8 mouse cellular contexts compared by ENCODE assay signal in genomic region chr4:154837170-154837569, GRCm38 (mm10). TPM values are rescaled to one million over a fixed set of nuclear protein-coding genes. Genes with fewer than 3 reads are reported as not detected.
DNase-seq lines count a peak whose midpoint lies in the region; ATAC-seq and TF ChIP-seq lines count a peak whose summit lies in the region.

Gene Ttc34, plus strand, starts transcription at chr4:154837459.

- TF ChIP-seq CTCF in lung, postnatal 0 days (IDR thresholded peaks at IDR 0.05), result peak; percentile 92

- no peak within 1 kb of the TSS for H3K9ac ChIP-seq in lung, postnatal 0 days (replicated peaks; ENCODE audit: low read depth)

- H3K4me3 ChIP-seq in lung, postnatal 0 days (ENCODE audit: low read depth, low read length), result no peak within 1 kb of the TSS

- H3K27me3 ChIP-seq in lung, postnatal 0 days (replicated peaks; ENCODE audit: insufficient read depth, low read length), result no peaks in the 10 kb centered on the region

- no peak within 1 kb of the TSS for H3K27ac ChIP-seq in lung, postnatal 0 days (ENCODE audit: low read length)

- peak; percentile 55 for DNase-seq in right cerebral cortex, postnatal 14 days
- DNase-seq in right cerebral cortex, adult 18-20 months, result no peak
- peak; percentile 60 for DNase-seq in c-Kit-positive CD71-positive TER-119-positive erythroid progenitor cells, embryonic 14.5 days (ENCODE audit: low spot score)
- DNase-seq in gastrocnemius, postnatal 10 days, result peak; percentile 68
- DNase-seq in kidney, postnatal 14 days, result peak; percentile 53
- DNase-seq in lung, postnatal 0 days (ENCODE audit: low spot score), result peak; percentile 44
- DNase-seq in spleen, adult 12 weeks (ENCODE audit: low spot score), result peak; percentile 53
- no peak for DNase-seq in yolk sac, embryonic 10.5 days (ENCODE audit: low spot score)

- 58% methylated on average over 2 of the region's 2 CpGs for WGBS in lung, postnatal 0 days

- no peak within 1 kb of the TSS for H3K4me2 ChIP-seq in lung, postnatal 0 days (replicated peaks; ENCODE audit: low read depth, low read length)

- peak; percentile 61 for ATAC-seq in lung, postnatal 0 days

- H3K4me1 ChIP-seq in lung, postnatal 0 days (ENCODE audit: insufficient read depth, low read depth, low read length), result no peaks in the 10 kb centered on the region

- no peak for TF ChIP-seq EP300 in lung, postnatal 0 days (IDR thresholded peaks at IDR 0.05)

- no peaks in the 10 kb centered on the region for H3K9me3 ChIP-seq in lung, postnatal 0 days (ENCODE audit: low read length)

- H3K36me3 ChIP-seq in lung, postnatal 0 days (ENCODE audit: insufficient read depth, low read length), result no peaks in the 10 kb centered on the region

RNA-seq across cellular contexts. Expression of gene Ttc34, which starts in this region (rescaled TPM):
- not detected for total RNA-seq in gastrocnemius, postnatal 10 days (2021)
- polyA plus RNA-seq in lung, postnatal 0 days (2015; fragmentation: Nextera tagmentation; extraction: Ambion mirVana), result 0.54 and 0.56 TPM in 2 replicates

Comparison
In these comparisons a context has a peak if more than half of its experiments do, and no peak if none do; other contexts are left out.
1. DNase-seq: peak in right cerebral cortex, postnatal 14 days (single experiment), c-Kit-positive CD71-positive TER-119-positive erythroid progenitor cells, embryonic 14.5 days (single experiment), kidney, postnatal 14 days (single experiment) and spleen, adult 12 weeks (single experiment); none in right cerebral cortex, adult 18-20 months (single experiment) and yolk sac, embryonic 10.5 days (single experiment).
2. Peak in DNase-seq in gastrocnemius, postnatal 10 days; RNA of the gene not detected or under 1 TPM.
3. Peak in DNase-seq and ATAC-seq in lung, postnatal 0 days; RNA of the gene not detected or under 1 TPM.